Mouse (Mus musculus) urinary bladder, postnatal 36 days (tissue): ENCODE measurements around the gene A830031A19Rik.

ENCODE experiments used
- DNase-seq, 2 experiments: peaks; one replicate each; pipeline ENCODE4 v3.0.0; 2022; ENCODE audit warnings: low spot score in 2 of 2, mixed read lengths in 1 of 2

Gene A830031A19Rik

GRCm38 (mm10) chr11:24008976-24009375, 65.9 kb downstream of the A830031A19Rik start:
- no peak for DNase-seq

- no peak for DNase-seq
Observed at GRCm38 (mm10) chr11:24008244-24008643, 66.6 kb downstream of the A830031A19Rik start.

GRCm38 (mm10) chr11:24005445-24006156, 69.3 kb downstream of the A830031A19Rik start:
- DNase-seq = no peak

GRCm38 (mm10) chr11:24000675-24001074, 74.2 kb downstream of the A830031A19Rik start:
- no peak for DNase-seq
